Mouse (Mus musculus) embryonic facial prominence, embryonic 10.5 days (tissue): Measurements from ENCODE around the gene Pcbp4. TPM values are rescaled to one million over a fixed set of nuclear protein-coding genes. Genes with fewer than 3 reads are reported as not detected.

Experiments
- DNase-seq: peaks from one replicate; pipeline ENCODE4 v3.0.0-alpha.2; 2017; ENCODE audit warnings: low spot score
- H3K27ac ChIP-seq: fragments of 300-500 bp; sonication (generic); replicated peaks from 2 replicates; pipeline ENCODE4 v1.5.1; 2016; ENCODE audit warnings: mild to moderate bottlenecking
- H3K27me3 ChIP-seq: fragments of 300-500 bp; sonication (generic); replicated peaks from 2 replicates; pipeline ENCODE4 v1.6.1; 2016; ENCODE audit warnings: low read depth, mild to moderate bottlenecking; ENCODE audit not compliant: poor library complexity, severe bottlenecking
- H3K36me3 ChIP-seq: fragments of 300-500 bp; sonication (generic); replicated peaks from 2 replicates; pipeline ENCODE4 v1.6.1; 2016; ENCODE audit warnings: mild to moderate bottlenecking, moderate library complexity
- H3K4me1 ChIP-seq: fragments of 300-500 bp; sonication (generic); 2 replicates; pipeline ENCODE4 v1.6.1; 2016
- H3K4me3 ChIP-seq: fragments of 300-500 bp; sonication (generic); 2 replicates; pipeline ENCODE4 v1.5.1; 2016; ENCODE audit warnings: mild to moderate bottlenecking, moderate library complexity
- H3K9me3 ChIP-seq: fragments of 300-500 bp; sonication (generic); 2 replicates; pipeline ENCODE4 v1.6.1; 2016; ENCODE audit warnings: mild to moderate bottlenecking
- WGBS: fragments of 180-500 bp; shearing (Covaris S2); methylation state at CpG from one replicate; pipeline ENCODE4 v1.1.7; 2016; 5-methylcytosine and 5-hydroxymethylcytosine counted together
- polyA plus RNA-seq: library from polyadenylated mRNA; unstranded; fragments of >200 nt; fragmentation: Nextera tagmentation; extraction: Ambion mirVana; gene quantifications from 2 replicates; pipeline ENCODE4 v1.2.1, GENCODE M21; 2016

Pcbp4 gene
- polyA plus RNA-seq, 1 experiment from 2014 or later, result 320 TPM

DNA sequence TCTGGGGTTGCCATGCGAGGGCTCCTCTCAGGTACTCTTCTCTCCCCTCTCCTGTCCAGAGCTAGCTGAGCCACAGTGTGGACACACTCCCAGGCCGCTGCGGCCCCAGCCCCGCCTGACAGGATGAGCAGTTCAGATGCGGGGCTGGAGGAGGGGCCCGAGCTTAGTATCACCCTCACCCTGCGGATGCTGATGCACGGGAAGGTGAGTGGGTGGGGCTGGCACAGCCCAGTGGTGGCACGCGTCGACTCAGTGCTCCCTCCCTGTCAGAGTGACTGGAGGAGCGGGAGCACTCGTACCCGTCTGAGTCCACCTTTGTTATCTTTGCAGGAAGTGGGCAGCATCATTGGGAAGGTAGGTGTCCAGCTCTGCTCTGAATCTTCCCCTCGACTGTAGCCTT, 6.9 kb downstream of the Pcbp4 start:
- WGBS, result 84% methylated on average over 15 of the region's 15 CpGs
- peaks cover 23% of the 10 kb centered on the region for H3K27me3 ChIP-seq
- H3K27ac ChIP-seq, result no peak overlapping the region; the same call in 1 of the 2 replicates
- peak overlapping the region; percentile 26 for H3K4me3 ChIP-seq
- DNase-seq, result no peak
- peaks cover 98% of the 10 kb centered on the region for H3K4me1 ChIP-seq
- no peaks in the 10 kb centered on the region for H3K9me3 ChIP-seq
- peaks cover 92% of the 10 kb centered on the region for H3K36me3 ChIP-seq

- WGBS, result 77% methylated on average over 18 of the region's 18 CpGs
- Histone ChIP-seq H3K36me3 (peaks cover 98% of the 10 kb centered on the region), H3K4me1 (peaks cover 98% of the 10 kb centered on the region), H3K27me3 (peaks cover 26% of the 10 kb centered on the region), H3K9me3 (no peaks in the 10 kb centered on the region), H3K27ac (peak overlapping the region; percentile 4; the same call in 1 of the 2 replicates), H3K4me3 (peak overlapping the region; percentile 26)
- peak; percentile 21 for DNase-seq
These were observed 7.4 kb downstream of the Pcbp4 start for GRCm38 (mm10) chr9:106460401-106461025.

DNA sequence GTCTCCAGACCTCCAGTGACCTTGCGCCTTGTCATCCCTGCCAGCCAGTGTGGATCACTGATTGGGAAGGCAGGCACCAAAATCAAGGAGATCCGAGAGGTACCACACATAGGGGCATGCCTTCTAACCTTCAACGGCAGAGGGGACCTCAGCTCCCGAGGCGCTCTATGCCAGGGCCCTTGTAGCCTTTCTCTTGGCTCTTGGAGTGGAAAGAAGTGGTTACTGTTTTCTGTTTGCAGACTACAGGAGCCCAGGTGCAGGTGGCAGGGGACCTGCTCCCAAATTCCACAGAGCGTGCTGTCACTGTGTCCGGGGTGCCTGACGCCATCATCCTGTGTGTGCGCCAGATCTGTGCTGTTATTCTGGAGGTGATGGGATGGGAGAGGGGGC, 7.9 kb downstream of the Pcbp4 start:
- Histone ChIP-seq H3K27ac (no peak overlapping the region), H3K9me3 (no peaks in the 10 kb centered on the region), H3K4me1 (peaks cover 97% of the 10 kb centered on the region), H3K27me3 (peaks cover 31% of the 10 kb centered on the region), H3K36me3 (peaks cover 100% of the 10 kb centered on the region), H3K4me3 (no peak overlapping the region)
- DNase-seq, result no peak
- 88% methylated on average over 9 of the region's 9 CpGs for WGBS

DNA sequence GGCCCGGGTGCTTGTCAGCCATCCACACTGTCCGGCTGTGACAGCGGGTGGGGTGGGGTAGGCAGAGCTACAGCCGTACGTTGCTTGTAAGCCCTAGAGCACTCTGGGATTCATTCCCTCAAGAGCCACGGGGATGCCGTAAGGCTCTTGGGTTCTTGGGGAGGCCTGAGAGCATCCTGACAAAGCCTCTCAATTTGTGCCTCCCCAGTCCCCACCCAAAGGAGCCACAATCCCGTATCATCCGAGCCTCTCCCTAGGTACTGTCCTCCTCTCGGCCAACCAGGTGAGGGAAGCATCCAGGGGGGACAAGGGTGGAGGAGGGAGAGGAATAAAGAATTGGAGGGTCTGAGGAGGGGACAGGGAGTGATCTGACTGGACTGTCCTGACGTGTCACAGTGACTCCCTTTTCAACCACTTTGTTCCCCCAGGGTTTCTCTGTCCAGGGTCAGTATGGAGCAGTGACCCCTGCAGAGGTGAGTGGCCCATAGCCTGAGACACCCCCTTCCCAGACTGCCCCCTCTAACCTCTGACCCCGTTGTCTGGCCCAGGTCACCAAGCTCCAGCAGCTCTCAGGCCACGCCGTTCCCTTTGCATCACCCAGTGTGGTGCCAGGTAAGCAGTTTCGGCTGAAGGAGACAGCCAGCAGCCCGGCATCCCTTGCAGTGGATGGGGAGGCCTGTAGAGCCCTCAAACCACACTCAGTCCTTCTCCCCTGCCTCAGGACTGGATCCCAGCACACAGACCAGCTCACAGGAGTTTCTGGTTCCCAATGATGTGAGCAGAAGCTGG, 8.7 kb downstream of the Pcbp4 start:
- 85% methylated on average over 16 of the region's 16 CpGs for WGBS
- H3K9me3 ChIP-seq, result no peaks in the 10 kb centered on the region
- H3K36me3 ChIP-seq, result peaks cover 97% of the 10 kb centered on the region
- H3K4me1 ChIP-seq, result peaks cover 89% of the 10 kb centered on the region
- peaks cover 33% of the 10 kb centered on the region for H3K27me3 ChIP-seq
- H3K4me3 ChIP-seq, result no peak overlapping the region
- no peak for DNase-seq
- H3K27ac ChIP-seq, result no peak overlapping the region

GRCm38 (mm10) chr9:106462430-106462800, 9.3 kb downstream of the Pcbp4 start:
- H3K27me3 ChIP-seq, result peaks cover 33% of the 10 kb centered on the region
- DNase-seq, result no peak
- H3K4me3 ChIP-seq, result no peak overlapping the region
- peaks cover 83% of the 10 kb centered on the region for H3K4me1 ChIP-seq
- H3K36me3 ChIP-seq, result peaks cover 94% of the 10 kb centered on the region
- 91% methylated on average over 12 of the region's 12 CpGs for WGBS
- H3K27ac ChIP-seq, result no peak overlapping the region
- no peaks in the 10 kb centered on the region for H3K9me3 ChIP-seq

DNA sequence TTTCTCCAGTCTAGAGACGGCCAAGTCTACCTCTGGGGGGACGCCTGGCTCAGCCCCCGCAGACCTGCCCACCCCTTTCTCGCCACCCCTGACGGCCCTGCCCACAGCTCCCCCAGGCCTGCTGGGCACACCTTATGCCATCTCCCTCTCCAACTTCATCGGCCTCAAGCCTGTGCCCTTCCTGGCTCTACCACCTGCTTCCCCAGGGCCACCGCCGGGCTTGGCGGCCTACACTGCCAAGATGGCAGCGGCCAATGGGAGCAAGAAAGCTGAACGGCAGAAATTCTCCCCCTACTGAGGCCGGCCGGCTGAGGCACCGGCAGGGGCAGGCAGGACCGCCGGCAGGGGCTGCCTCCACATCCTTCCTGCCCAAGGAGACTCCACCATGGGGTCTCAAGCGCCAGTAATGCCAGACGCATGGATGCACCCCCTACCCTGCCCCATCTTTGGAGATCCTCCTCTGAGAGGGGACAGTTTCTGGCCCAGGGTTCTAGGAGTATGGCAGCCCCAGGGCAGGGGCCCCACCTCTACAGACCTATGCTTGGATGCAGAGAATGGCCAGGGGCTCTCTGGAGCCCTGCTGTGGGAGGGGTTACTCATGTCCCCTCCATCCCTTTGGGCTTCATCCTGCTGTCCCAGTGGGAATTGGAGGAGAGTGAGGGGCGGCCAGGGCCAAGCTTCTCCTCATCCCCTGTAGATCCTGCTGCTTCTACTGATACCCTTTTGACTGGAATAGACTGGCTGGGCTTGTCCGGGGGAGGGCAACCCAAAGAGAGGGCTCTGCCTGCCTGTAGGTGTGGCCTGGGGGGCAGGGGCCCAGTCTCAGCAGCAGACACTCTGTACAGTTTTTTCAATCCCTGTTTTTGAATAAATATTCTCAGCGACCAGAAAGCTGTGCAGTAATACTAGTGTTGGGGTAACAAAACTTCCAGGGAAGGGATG, 10.3 kb downstream of the Pcbp4 start:
- Histone ChIP-seq H3K4me1 (peaks cover 73% of the 10 kb centered on the region), H3K36me3 (peaks cover 84% of the 10 kb centered on the region)

DNA sequence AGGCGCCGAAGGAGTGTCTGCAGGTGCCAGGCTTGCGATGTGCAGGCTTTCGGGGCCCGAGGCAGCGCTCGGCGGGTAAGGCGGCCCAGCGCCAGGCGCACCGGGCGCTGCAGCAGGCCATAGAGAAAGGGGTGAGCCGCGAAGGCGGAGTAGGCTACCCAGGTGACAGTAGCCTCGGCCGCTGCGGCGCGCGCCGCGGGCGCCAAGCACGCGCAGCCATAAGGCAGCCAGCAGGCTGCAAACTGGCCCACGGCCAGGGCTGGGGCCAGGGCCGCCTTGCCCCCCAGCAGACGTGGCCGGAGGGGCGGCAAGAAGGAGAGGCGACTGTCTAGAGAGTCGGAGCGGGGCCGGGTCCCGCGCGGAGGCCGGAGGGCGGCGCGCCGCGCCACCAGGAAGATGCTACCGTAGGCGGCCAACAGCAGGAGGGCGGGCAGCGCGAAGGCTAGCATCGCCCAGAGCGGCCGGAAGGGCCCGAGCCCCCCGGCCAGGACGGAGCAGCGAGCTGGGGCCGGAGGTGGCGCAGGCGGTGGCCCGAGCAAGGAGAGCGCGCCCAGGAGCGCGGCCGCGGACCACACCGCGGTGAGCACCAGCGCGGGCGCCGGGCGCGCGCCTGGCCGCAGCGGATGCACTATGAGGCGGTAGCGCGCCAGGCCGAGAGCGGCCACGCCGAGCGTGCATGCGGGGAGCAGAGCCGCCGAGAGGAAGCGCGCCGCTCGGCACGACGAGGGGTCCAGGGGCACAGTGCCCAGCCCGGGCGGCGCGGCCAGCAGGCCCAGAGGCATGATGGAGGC, 11.9 kb downstream of the Pcbp4 start:
- Histone ChIP-seq H3K4me1 (peaks cover 68% of the 10 kb centered on the region), H3K9me3 (no peaks in the 10 kb centered on the region), H3K4me3 (peak overlapping the region; percentile 62), H3K36me3 (peaks cover 69% of the 10 kb centered on the region), H3K27me3 (peaks cover 33% of the 10 kb centered on the region), H3K27ac (peak overlapping the region; percentile 84)
- WGBS, result 2% methylated on average over 99 of the region's 99 CpGs
- DNase-seq, result peak; percentile 79

More for the DNA sequence above, 10.3 kb downstream of the Pcbp4 start:
- no peaks in the 10 kb centered on the region for H3K9me3 ChIP-seq
- peak; percentile 16 for DNase-seq
- WGBS, result 89% methylated on average over 21 of the region's 21 CpGs
- peaks cover 33% of the 10 kb centered on the region for H3K27me3 ChIP-seq
- peak overlapping the region; percentile 32 for H3K4me3 ChIP-seq
- 0 out of 2 replicates have a peak overlapping the region, but pooled peaks have one; percentile 14 for H3K27ac ChIP-seq

DNA sequence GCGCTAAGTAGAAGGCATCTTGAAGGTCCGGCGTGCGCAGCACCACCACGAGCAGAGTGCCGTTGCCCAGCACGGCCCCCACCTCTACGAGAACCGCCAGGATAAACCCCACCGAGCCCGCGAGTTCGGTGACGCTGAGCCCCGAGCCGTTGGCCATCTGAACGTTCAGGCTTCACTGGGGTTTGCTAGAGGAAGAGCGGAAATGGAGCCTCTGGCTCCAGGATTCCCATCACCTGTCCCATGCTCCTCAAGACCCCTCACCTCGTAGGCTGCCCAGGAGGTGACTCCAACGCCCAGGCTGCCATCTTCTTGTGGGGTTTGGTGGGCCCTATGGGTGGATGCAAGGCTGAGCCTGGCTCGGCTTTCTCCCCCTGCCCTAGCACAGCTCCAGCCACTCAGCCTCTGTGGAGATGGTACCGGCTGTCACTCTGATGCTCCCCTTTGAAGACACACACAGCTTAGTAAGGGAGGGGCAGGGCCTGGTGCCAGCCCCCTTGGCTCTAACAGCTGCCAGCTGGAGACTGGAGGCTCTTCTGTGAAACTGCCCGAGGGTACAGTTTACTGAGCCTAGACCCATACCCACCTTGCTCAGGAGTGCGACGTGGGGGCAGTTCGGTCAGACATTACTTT, 12.6 kb downstream of the Pcbp4 start, which contains the start of gene Gpr62:
Gene Gpr62 (minus strand): TSS at position 368 of the 630 bp plus-strand sequence.
- Histone ChIP-seq H3K27ac (peak within 1 kb of the TSS; percentile 84), H3K4me1 (peaks cover 62% of the 10 kb centered on the region), H3K9me3 (no peaks in the 10 kb centered on the region), H3K36me3 (peaks cover 61% of the 10 kb centered on the region), H3K4me3 (peak within 1 kb of the TSS; percentile 62), H3K27me3 (peaks cover 33% of the 10 kb centered on the region)
- WGBS, result 34% methylated on average over 26 of the region's 26 CpGs
- no peak for DNase-seq

DNA sequence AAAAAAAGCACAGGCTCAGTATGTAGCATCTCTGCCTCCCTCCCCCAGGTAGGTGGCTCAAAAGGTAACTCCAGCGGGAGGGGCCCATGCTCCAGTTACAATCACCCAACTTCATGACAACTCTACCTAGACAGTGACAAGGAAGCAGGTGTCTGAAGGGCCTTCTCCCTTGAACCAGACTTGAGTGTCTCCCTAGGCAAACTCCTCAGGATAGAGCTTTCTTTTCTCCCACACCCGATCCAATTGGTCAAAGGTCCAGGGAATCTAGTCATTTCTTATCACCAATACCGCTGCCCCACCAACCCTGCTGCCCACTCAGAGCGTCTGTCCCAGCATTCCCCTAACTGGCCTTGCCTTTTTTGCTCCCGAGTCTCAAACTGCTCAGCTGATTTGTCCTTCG, 13.6 kb downstream of the Pcbp4 start:
- Histone ChIP-seq H3K4me3 (no peak overlapping the region), H3K27me3 (peaks cover 39% of the 10 kb centered on the region), H3K9me3 (no peaks in the 10 kb centered on the region), H3K36me3 (peaks cover 51% of the 10 kb centered on the region), H3K27ac (no peak overlapping the region), H3K4me1 (peaks cover 61% of the 10 kb centered on the region)
- WGBS, result 89% methylated on average over 6 of the region's 6 CpGs
- DNase-seq, result no peak

GRCm38 (mm10) chr9:106467746-106468145, 14.7 kb downstream of the Pcbp4 start:
- 86% methylated on average over 7 of the region's 7 CpGs for WGBS
- Histone ChIP-seq H3K27ac (no peak overlapping the region), H3K9me3 (no peaks in the 10 kb centered on the region), H3K27me3 (peaks cover 38% of the 10 kb centered on the region), H3K4me3 (no peak overlapping the region), H3K36me3 (peaks cover 41% of the 10 kb centered on the region), H3K4me1 (peaks cover 61% of the 10 kb centered on the region)
- no peak for DNase-seq

DNA sequence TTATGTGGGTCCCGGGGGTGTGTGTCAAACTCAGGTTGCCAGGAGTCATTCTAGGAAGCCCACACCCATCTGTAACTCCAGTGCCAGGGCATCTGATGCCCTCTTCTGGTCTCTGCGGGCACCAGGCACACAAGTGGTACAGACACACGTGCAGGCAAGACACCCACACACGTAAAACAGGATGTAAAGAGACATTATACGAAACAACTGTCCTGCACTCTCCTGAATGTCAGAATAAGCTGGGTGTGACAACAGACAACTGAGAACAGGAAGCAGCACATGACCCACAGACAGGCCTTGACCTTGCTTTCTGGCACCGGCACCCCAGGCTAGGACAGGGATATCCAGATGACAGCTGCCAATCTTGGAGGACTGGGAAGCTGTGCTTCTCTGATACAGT, 16.2 kb downstream of the Pcbp4 start:
- 76% methylated on average over 6 of the region's 6 CpGs for WGBS
- Histone ChIP-seq H3K27ac (no peak overlapping the region; the same call in 1 of the 2 replicates), H3K9me3 (no peaks in the 10 kb centered on the region), H3K4me1 (peaks cover 61% of the 10 kb centered on the region), H3K36me3 (peaks cover 25% of the 10 kb centered on the region), H3K27me3 (peaks cover 23% of the 10 kb centered on the region), H3K4me3 (no peak overlapping the region)
- DNase-seq, result no peak
